Mouse (Mus musculus) layer of hippocampus, adult 8-10 months (tissue): ENCODE measurements at regions not wholly inside any gene's neighbourhood (a gene's known extent, or its start where the extent isn't known, plus 50 kb on each side); places are given as distances from the start of the nearest gene placed in this dataset.

Experiments used
- DNase-seq, 2 experiments: peaks; one replicate each; pipeline ENCODE4 v3.0.0; 2022; ENCODE audit warnings: low spot score in 2 of 2

DNA sequence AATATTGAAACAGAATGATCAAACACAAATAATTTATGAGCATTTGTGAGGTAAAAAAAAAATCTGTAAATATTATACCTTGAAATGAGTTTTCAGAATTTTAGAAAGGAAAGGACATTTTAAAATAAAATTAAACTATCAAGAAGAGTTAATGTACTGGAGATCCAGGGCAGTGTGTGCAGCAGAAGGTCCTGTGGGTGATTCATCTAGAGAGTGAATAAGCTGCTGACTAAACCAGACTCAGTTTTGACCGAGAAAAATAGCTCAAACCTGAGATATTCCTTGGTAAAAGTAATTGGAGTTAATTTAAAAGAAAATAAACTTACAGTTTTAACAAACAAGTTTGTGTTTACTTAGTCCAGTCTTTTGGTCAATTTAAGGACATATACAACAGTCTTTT is 1118.6 kb upstream of the Celf2 start:
- no peak for DNase-seq

DNA sequence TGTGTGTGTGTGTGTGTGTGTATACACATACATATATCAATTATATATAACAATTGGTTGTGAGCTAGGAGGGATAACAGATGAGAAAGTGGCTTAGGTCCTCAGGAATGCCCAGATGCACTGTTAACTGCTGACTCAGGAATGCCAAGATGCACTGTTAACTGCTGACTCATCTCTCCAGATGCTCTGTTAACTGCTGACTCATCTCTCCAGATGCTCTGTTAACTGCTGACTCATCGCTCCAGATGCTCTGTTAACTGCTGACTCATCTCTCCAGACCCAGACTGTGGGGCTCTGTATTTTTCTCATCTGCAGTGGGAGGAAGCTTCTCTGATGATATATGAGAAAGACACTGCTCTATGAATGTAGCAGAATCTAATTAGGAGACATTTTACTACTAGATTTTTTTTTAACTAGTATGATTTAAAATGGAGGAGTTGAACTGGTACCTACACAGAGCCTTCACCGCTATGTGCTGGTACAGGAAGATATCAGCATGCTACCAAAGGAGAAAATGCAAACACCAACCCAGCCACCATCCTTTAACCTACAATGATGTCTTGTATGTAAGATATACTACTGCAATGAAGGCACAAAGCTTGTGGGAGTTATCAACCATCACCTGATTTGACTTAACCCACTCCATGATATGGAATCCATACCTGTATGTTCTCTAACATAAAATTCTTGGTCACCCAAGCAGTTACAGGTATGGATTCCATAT is 1119.3 kb upstream of the Celf2 start:
- peak in 1 of 2 experiments; percentile 23 for DNase-seq

DNA sequence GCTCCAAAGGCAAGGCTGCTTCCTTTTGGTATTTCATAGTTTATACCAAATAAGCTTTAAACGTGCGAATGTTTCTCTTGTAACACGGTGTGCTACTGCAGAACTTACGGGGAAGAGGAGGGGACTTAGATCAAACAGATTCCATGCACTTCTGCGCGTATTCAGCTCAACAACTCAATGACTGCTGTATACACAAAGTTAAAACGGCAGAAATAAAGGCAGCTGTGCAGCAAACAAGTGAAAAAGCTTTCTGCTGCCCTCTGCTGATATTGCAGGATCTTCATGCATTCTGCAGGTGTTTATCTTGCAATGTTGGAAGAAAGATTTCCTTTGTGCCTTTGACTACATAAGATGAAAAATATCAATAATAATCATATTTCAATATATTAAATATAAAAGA is 1128.7 kb upstream of the Celf2 start:
- peak in 1 of 2 experiments; percentile 45 for DNase-seq

- DNase-seq: no peak
Measured at GRCm38 (mm10) chr2:8639282-8639681, 1129.9 kb upstream of the Celf2 start.

DNA sequence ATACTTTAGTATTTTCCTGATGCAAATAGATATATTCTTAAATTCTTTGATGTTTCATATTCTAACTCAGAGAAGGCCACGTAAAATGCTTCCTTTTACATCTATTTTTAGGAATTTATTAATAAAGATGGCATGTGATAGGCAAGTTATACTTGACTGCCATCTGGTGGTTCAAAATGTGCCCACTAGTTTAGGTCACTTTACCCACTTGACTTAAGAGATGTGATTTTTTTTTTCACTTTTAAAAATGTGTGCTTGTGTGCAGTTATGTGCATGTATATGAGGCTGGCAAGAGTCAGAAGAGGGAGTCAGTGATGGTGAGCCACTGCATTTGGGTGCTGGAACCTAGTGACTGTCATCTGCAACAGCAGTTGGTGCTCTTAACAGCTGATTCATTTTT is 1136.1 kb upstream of the Celf2 start:
- peak in 1 of 2 experiments; percentile 20 for DNase-seq

DNA sequence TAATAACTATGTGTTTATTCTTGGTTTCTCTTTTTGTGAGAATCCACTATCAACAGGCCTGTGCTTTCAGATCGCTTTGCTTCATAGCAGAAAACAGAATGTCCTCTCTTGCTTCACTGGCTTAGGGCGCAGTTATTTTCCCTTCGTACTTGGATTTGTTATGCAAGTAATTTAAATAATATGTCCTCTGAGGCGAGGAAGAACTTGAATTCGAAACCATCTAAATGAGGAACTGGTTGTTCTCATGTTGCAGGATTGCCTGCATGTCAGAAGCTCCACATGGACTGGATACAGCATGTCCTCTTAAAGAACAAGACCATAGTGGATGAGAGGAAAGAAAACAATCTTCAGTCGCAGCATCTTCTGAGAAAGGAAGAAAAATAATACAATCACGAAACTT is 1151.2 kb upstream of the Celf2 start:
- no peak for DNase-seq

GRCm38 (mm10) chr2:8673751-8674378 is 1164.5 kb upstream of the Celf2 start:
- DNase-seq: peak; percentile 52 to 84

DNA sequence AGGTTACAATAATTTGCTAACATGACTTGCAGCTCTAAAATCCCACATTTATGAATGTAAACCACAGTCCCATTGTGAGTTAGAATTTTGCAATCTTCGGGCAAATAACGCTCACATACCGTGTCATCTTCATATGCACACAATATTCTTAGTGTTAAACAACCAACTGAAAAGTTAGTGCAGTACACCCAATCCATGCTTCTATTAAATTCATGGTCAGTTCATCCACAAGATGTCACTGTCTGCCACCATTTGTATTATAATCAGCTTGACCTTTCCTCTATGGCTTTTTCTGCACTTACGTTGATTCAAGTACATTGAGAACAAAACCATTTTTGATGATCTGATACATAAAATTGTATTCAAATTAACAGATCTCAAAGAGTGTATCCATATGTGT is 1166.2 kb upstream of the Celf2 start:
- no peak for DNase-seq

- DNase-seq: peak in 1 of 2 experiments; percentile 26
Measured at GRCm38 (mm10) chr2:8676546-8676945, 1167.2 kb upstream of the Celf2 start.

DNA sequence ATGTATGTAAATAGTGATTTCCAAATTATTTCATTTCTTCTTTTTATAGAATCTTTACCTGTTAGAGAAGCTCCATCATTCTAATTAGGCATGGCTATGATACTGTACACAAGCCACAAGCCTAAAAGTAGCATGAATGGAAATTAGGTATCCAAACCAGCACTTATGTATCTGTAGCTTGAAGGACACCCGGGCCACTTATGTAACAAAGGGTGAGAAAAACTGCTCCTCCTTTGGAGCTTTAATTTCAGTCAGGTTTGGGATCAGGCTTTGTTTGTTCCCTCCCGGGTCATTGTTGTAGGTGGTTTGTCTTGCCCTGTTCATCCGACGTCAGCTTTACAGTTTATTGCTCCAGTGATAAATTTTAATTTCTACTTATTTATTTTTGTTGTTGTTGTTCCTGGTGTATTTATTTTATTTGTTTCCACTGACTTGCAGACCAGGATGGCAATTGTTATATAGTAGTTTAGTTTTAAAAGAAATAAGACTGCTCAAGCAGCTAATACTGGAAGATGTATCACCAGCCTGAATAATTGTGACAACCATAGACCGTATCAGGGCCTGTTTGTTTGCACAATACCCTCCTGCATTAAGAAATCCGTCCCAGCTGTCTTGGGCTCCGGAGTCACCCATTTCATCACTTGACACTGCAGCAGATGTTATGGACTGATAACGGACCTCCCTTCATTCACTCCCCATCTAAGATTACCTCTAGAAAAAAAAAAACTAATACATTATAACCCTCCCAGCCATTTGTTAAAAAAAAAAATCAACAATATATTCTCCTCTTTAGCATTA is 1181.7 kb upstream of the Celf2 start:
- DNase-seq: no peak

DNA sequence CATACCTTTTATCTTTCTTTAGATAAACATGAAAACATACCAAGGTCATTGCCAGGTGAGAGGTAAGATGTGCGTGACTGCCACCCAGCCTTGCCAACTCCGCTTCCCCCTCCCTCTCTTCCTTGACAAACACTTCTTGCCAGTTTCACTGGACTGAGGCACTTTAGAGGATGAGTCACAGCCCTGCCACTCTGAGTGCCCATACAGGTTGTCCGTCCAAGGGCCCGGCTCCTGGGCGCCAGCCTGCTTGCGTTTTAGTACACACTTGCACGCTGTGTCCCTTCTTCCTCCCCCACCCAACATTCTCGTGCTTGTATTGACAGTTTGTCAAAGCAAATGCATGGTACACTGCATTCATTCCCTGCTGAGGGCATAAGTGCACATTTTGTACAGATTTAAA is 1151.7 kb upstream of the 4930412O13Rik start:
- DNase-seq: no peak

- DNase-seq: peak; percentile 2 to 9
Measured at GRCm38 (mm10) chr2:8754142-8754541, 1126.9 kb upstream of the 4930412O13Rik start.

GRCm38 (mm10) chr2:8756546-8756945 is 1124.5 kb upstream of the 4930412O13Rik start:
- no peak for DNase-seq

- DNase-seq: no peak
Measured at GRCm38 (mm10) chr2:8770636-8771035, 1110.4 kb upstream of the 4930412O13Rik start.

DNA sequence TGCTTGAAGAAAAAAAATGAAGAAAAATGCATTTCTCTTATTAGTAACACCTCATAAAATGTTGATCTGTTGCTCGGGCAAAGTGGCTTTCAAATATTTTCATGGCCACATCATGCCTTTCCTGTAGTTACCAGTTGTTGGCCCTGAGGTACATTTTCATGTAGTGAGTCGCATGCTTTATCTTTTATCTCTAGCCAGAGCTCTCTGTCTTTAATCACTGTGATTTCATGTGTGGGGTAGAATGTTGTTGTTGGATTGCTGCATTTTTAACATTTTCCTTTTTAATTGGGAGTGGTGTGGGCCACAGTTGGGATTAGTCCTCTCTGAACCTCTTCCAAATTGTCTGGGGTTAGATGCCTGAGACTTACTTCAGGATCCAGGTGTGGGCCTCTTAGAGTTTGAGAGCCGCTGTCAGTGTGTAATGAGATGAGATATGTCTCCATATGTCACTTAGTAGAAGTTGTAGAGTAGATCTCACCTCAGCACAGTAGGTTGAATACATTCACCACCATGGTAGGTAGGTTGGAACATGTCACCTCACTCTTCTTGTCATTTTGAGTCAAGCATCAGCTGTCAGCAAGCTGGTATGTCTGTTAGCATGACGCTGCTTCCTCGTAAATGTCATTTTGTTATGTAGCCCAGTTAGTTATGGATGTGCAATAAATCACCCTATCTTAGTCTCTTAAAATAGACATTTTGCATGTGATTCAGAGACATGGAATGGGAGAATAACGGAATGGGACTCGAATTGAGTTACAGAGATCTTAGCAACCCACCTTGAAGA is 1099.7 kb upstream of the 4930412O13Rik start:
- no peak for DNase-seq

DNA sequence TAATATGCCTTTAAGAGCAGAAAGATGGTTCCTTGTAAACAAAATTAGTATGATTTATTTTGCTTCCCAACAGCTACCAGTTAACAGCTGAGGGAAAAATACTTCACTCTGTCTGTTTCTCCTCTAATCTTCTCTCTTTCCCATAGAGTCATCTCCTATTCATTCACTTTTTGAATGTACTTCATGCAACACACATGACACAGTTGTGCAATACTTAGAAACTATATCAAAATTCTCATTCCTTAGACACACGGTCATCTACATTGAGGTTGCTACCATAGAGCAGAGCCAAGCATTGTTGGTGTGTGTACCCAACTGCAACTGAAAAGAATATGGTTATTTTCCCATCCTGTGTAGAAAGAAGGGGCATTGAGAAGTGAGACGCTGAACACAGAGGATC is 1098.8 kb upstream of the 4930412O13Rik start:
- DNase-seq: no peak

GRCm38 (mm10) chr2:8802061-8802460 is 1079.0 kb upstream of the 4930412O13Rik start:
- DNase-seq: no peak

DNA sequence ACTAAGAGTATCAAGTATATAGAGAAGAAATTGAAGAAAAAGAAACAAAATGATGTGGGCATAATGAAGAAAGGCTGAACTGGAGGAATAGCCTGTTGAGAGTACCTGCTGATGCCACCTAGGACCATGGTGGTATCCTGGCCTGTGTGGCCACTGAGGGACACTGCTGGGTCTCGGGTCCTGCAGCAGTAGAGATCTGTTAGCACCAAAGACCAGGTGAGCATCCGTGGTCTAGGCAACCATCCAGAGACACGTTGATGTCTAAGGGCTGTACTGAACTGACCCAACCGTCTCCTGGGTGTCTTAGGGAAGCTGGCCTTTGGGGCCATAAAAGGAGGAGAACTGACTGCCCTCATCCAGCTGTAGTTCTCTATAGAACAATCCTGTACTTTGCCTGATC is 1071.4 kb upstream of the 4930412O13Rik start:
- DNase-seq: no peak

- no peak for DNase-seq
Measured at GRCm38 (mm10) chr2:8818127-8818526, 1062.9 kb upstream of the 4930412O13Rik start.

DNA sequence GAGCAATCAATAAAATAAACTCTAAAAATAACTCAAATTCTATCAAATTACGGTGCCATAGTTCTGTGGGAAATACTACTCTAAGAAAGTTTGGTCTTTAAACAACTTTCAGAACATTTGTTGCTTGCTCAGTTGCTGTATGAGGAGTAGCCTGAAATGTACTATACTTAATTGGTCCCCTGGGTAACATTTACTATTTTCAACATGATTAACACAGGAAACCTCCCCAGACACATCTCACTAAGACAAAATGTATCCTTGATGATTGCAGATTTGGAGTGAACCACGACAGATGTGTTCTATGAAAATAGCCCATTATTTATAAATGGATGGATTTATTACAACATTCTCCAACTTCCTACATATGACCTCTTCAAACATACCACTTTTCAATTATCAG is 1055.6 kb upstream of the 4930412O13Rik start:
- no peak for DNase-seq
